Mouse (Mus musculus): ENCODE data around the gene Fam229b.

Fam229b gene

DNA sequence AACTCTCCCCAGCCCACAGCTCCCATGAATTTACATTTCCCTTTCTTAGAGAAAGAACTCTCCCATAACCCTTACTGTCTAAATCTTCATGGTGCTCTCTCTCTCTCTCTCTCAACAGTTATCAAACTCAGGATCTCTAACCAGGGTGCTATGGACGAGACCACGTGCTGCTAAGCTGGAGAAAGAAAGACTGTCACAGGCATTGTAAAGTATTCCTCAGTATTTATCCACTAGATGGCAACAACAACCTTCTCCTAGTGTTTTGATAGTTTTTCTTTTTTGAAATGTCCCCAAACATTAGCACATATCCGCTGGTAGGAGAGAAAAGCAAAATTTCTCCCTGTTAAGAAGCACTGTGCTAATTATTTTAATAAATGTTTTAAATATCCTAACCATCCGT lies 12.3 kb downstream of the Fam229b start:
- no peak for DNase-seq (ENCODE audit: low spot score)

DNA sequence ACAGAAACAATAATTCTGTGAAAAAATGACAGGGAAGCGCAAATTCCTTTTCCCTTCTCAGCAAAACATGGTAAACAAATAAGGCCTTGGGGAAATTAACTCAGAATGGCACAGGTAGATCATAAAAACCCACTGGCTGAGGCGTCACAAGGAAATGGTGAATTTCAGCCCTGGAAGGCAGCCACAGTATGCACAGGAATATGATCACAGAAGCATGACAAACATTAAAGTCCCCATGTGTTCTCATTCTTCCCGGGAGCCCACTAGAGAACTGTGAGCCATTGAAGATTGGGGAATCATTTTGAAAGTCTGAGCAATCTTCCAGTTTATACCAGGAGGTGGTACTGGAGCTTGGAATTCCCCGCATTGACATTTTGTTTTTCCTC lies 24.2 kb downstream of the Fam229b start:
- no peak for DNase-seq (ENCODE audit: low spot score)

DNA sequence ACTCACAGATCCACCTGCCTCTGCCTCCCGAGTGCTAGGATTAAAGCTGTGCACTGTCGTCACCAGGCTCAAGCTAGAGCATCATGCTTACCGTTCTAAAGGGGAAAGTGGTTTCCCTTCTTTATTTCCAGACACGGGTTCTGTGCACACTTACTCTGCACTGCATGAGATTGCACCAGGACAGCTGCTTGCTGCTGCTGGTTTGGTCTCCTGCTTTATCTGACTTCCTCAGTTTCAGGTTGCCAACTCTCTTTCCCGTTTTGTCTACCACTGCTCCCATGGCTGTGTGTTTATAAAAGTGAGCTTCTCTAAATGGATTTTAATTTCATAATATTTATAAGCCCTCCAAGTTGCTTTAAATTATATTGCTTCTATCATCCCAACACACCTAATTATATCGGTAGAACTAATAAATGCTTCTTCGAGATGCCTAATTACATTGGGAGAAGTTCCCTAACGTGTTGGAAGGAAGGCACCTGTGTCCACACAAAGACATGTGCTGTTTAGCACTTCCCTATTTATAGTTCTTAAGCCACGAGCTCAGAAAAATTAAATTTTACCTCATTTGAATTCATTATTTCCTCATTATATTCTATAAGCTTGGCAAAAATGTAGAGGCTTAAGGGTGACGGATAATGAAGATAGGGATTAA lies 24.8 kb downstream of the Fam229b start:
- no peak for DNase-seq (ENCODE audit: low spot score)

DNA sequence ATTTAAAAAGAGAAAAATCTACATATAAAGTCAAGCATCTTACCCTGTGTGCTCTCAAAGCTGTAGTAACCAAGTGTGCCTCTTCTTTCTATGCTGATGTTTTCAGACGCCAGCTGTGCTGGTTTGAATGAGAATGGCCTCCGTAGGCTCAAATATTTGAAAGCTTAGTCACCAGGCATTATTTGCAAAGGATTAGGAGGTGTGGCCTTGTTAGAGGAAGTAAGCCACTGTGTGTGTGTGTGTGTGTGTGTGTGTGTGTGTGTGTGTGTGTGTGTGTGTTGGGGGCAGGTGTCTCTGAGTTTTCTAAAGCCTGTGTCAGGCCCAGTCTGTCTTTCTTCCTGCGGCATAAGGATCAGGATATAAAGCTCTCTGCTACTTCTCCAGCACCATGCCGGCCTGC lies 26.8 kb downstream of the Fam229b start:
- no peak for DNase-seq (ENCODE audit: low spot score)

DNA sequence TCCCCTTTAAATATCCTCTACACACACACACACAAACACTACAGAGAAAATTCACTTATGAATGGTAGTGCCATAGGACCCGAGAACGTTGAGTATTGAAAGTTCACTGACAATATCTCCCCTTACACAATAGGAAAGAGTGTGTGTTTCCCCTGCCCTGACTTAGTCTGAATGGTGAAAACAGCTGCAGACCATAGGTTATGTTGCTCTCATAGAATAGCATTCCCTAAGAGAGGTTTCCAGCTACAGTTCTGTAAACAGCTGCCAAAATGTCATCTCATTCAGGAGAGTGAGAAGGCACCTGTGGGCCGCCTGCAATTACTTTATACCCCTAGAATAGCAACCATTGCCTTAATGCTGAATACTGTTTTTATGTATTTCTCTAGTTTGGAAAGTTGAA lies 27.3 kb downstream of the Fam229b start:
- no peak for DNase-seq (ENCODE audit: low spot score)

DNA sequence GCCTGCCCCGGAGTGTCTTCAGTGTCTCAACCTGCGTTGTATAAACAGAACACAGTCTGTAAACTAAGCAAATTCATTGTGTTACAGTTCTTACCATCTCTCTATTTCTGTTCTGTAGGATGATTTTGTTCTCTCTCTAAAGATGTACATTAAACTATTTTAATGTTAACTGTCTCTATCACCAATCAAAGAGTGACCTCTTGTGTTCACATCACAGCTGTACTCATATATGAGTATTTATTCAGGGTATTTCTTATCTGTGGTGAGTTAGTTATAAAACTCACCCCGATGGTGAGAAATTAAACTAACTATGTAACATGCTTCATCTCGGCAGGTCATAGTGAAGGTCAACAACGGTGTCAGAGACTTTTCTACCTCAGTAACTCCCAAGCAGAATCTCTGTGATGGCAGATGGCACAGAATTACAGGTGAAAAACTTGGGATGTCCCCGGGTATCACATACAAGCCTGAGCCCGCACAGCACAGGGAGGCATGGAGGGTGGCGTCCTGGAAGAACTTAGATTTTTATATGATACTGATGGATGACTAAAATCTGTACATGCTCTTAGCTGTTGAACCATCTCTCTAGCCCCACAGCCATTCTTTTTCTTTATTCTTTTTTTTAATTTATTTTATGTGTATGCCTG lies 28.8 kb downstream of the Fam229b start:
- no peak for DNase-seq (ENCODE audit: low spot score)

DNA sequence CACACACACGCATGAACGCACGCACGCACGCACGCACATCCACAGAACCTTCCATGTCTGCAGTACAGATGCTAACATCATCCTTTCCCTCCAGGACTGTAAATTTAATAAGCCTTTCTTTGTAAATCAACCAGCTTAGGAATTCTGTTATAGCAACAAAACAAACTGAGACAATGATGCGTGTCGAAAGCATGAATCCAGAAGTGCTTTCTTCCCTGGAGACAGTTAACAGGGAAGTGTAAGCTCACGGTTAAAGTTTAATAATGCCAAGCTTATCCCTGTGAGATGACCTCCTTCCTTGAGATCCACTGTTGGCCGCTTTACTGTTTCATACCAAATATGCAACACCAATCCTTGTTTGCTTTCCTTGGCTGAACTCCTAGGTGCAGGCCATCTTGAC lies 35.0 kb downstream of the Fam229b start:
- no peak for DNase-seq (ENCODE audit: low spot score)

DNA sequence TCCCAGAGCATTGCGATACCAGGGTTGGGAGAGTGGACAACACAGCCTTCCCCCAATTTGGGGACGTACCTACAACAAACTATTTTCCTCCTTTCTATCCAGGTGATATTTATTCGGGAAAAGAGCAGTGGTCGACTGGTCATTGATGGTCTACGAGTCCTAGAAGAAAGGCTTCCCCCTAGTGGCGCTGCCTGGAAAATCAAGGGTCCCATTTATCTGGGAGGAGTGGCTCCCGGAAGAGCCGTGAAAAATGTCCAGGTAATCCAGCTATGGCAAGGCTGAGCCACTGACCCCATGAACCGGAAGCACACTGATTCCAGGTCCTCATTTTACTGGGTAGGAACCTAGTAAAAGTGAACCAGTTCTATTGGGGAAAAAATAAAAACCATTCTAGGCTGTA lies 36.7 kb downstream of the Fam229b start:
- DNase-seq (ENCODE audit: low spot score), result no peak

DNA sequence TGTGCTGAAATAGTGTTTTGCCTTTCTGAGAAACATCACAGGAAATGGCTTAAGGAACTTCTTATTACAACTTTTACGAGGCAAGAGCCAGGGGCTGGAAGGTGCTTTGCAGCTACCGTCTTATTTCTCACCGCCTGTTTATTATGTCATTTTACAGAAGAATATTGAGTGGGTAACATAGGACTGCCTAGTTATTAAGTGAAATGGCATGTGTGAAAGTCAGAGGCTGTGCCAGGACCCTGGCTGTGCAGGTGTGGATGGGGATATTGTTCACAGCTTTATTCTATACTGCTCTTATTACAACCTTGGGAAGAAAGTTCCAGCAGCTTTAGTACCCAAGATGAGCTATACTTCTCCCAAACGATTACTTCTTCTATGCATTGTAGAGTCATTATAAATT lies 61.7 kb downstream of the Fam229b start:
- no peak for DNase-seq (ENCODE audit: low spot score)

All from left cerebral cortex, adult 11 months (tissue).